Mouse (Mus musculus) kidney, postnatal 10 days (tissue): ENCODE data around the gene Tmem26.
A peak's percentile ranks its signal among the peaks of the same experiment; 100 is the strongest.

ENCODE experiments used
- DNase-seq: peaks from one replicate; pipeline ENCODE4 v3.0.0; 2021; ENCODE audit warnings: mixed read lengths

Tmem26 gene

GRCm38 (mm10) chr10:68759238-68759637 lies 35.8 kb downstream of the Tmem26 start:
- DNase-seq, result peak; percentile 48

- no peak for DNase-seq
These were observed 36.3 kb downstream of the Tmem26 start for GRCm38 (mm10) chr10:68759789-68760188.

- DNase-seq, result no peak
These were observed 57.8 kb downstream of the Tmem26 start for GRCm38 (mm10) chr10:68781067-68781868.

- DNase-seq, result no peak
These were observed 59.3 kb downstream of the Tmem26 start for GRCm38 (mm10) chr10:68782724-68783123.

GRCm38 (mm10) chr10:68783856-68784255 lies 60.4 kb downstream of the Tmem26 start:
- no peak for DNase-seq

- no peak for DNase-seq
These were observed 61.0 kb downstream of the Tmem26 start for GRCm38 (mm10) chr10:68784463-68784862.

- peak; percentile 76 for DNase-seq
These were observed 72.0 kb downstream of the Tmem26 start for GRCm38 (mm10) chr10:68795466-68795865.

- DNase-seq, result peak; percentile 64
These were observed 76.4 kb downstream of the Tmem26 start for GRCm38 (mm10) chr10:68799883-68800282.

- DNase-seq, result no peak
These were observed 76.9 kb downstream of the Tmem26 start for GRCm38 (mm10) chr10:68800339-68800738.

- no peak for DNase-seq
These were observed 82.9 kb downstream of the Tmem26 start for GRCm38 (mm10) chr10:68806328-68806727.

GRCm38 (mm10) chr10:68810958-68811357 lies 87.5 kb downstream of the Tmem26 start:
- no peak for DNase-seq

GRCm38 (mm10) chr10:68812699-68813098 lies 89.3 kb downstream of the Tmem26 start:
- DNase-seq, result no peak

- DNase-seq, result no peak
These were observed 93.8 kb downstream of the Tmem26 start for GRCm38 (mm10) chr10:68817281-68817680.

GRCm38 (mm10) chr10:68818065-68818759 lies 94.8 kb downstream of the Tmem26 start:
- DNase-seq, result no peak

- no peak for DNase-seq
These were observed 101.1 kb downstream of the Tmem26 start for GRCm38 (mm10) chr10:68824519-68824918.
